Mouse (Mus musculus) gastrocnemius, postnatal 36 days (tissue): ENCODE data around the gene Map4k2. TPM values are rescaled to one million over a fixed set of nuclear protein-coding genes. Genes with fewer than 3 reads are reported as not detected.
A peak's percentile ranks its signal among the peaks of the same experiment; 100 is the strongest.

Source experiments
- DNase-seq, 2 experiments: peaks; one replicate each; pipeline ENCODE4 v3.0.0; 2022
- intact Hi-C: fragments of 180-260 bp; cut with DNase I; formaldehyde crosslinking; loops from one replicate; pipeline ENCODE4 v1.15.1; 2025
- total RNA-seq, 2 experiments: library from RNA; stranded (reverse); gene quantifications; 2 replicates each; pipeline ENCODE4 v1.2.3; 2021

Map4k2 gene
- total RNA-seq, 2 experiments from 2014 or later = 10.4 to 12.6 TPM

- intact Hi-C loops = no loop called here
- DNase-seq = no peak
Measured at GRCm38 (mm10) chr19:6342276-6342933, 1.5 kb downstream of the Map4k2 start.

DNA sequence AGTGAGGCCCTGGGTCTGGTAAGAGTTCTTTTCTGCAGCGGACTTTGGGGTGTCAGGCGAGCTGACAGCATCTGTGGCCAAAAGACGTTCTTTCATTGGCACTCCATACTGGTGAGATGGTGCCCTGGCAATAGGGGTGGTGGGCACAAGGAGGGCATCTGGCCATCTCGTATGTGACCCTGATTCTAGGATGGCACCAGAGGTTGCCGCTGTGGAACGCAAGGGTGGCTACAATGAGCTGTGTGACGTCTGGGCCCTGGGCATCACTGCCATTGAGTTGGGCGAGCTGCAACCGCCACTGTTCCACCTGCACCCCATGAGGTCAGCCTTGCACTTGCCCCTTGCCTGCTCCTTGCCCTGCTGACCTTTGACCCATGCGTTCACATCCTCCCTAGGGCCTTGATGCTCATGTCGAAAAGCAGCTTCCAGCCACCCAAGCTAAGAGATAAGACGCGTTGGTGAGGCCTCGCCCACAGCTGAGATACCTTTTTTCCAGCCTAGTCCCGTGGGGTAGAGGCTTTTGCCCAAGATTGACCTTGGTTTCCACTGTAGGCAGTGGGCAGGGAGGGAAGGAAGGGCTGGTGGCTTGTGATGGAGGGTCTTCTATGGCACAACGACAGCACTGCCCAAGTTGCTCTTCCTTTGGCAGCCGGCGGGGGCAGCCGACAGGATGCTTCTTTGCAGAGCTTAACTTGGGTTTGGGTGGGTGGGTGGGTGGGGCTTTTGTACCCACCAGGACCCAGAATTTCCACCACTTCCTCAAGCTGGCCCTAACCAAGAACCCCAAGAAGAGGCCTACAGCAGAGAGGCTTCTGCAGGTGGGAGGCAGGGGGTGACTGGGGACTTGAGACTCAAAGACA lies 2.4 kb downstream of the Map4k2 start:
- intact Hi-C loops = no loop called here
- DNase-seq = no peak

DNA sequence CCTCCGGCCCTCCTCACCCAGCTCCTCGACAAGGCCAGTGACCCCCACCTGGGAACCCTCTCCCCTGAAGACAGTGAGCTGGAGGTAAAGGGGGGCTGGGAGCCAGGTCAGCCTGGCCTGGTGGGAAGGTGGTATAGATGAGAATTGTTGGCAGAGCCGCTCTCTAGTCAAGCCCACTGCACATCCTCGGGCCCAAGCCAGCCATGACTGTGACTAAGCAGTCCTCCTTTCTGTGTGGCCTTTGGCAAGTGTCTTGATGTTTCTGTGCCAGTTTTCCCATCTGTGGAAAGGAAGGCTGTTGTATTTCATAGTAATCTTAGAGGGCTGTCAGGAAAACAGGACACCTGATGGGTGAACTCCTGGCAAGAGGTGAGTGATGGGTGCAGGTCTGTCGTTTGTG lies 3.1 kb downstream of the Map4k2 start:
- intact Hi-C loops = no loop called here
- no peak for DNase-seq

DNA sequence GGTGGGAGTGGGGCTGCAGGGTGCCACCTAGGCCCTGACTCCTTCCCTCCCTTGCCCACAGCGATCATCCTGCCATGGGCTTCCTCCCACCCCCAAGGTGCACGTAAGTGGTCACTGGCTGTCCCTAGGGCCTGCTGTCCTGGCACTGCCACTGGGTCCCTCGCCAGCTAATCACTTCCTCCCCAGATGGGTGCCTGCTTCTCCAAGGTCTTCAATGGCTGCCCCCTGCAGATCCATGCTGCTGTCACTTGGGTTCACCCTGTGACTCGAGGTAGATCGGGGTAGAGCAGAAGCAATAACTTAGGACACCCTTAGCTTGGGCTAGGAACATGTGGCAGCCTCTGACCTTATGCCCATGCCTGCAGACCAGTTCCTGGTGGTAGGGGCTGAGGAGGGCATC lies 5.1 kb downstream of the Map4k2 start:
- no peak for DNase-seq
- intact Hi-C loops = no loop called here

- no peak for DNase-seq
- intact Hi-C loops = no loop called here
Measured at GRCm38 (mm10) chr19:6346661-6347060, 5.7 kb downstream of the Map4k2 start.

GRCm38 (mm10) chr19:6347615-6348014 lies 6.7 kb downstream of the Map4k2 start:
- intact Hi-C loops = no loop called here
- DNase-seq = no peak

DNA sequence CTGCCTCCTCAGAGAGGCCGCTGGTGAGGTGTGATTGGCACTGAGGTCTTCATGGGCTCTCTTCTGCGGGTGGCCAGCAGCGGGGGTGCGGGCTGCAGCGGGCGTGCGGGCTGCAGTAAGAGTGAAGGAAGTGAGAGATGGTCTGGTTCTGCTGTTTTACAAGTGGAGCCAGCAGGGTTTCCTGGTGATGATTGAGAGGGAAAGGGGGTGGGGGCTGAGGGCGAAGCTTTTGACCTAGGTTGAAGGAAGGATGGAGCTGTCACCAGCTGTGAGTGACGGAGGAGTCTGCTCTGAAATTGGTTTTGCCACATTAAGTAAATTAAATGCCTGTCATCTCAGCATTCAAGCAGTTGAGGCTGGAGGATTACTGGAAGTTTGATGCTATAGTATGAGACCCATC lies 7.8 kb downstream of the Map4k2 start:
- DNase-seq = no peak
- intact Hi-C loops = no loop called here

DNA sequence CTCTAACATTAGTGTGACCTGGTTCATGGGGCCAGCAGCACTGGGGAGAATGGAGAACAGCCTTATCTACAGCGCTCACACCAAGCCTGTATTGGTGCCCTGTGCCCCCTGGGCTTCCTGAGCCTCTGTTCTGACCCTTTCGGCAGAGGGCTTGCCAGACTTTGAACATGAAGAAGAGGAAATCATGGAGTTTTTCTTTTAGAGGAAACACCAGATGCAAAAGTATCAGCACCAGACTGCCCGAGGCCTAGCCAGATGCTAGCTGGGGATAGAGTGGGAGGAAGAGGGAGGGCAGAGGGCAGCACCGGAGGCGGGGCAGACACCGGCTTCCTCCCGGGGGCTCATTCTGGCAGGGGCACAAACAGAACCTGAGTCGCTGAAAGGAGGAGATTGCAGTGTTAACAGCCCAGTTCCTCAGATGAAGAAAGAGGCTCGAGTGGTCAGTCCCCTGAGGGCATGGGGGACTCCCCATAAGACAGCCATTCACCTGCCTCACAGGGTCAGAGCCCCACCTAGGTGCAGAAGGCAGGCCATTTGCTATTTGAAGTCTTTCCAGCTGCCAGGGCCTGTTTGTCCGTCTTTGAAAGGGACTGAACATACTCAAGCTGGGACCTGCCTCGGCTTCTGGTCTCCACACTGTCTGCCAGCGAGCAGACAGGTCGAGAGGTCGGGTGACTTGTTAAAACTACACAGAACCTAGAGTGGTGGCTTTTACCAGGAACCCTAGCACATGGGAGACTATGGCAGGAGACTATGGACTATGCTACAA lies 8.5 kb downstream of the Map4k2 start:
- DNase-seq = no peak
- intact Hi-C loops = no loop called here

- intact Hi-C loops = no loop called here
- no peak for DNase-seq
Measured at GRCm38 (mm10) chr19:6351431-6352106, 10.6 kb downstream of the Map4k2 start.

GRCm38 (mm10) chr19:6352107-6352505 lies 11.2 kb downstream of the Map4k2 start:
- intact Hi-C loops = no loop called here
- no peak for DNase-seq

DNA sequence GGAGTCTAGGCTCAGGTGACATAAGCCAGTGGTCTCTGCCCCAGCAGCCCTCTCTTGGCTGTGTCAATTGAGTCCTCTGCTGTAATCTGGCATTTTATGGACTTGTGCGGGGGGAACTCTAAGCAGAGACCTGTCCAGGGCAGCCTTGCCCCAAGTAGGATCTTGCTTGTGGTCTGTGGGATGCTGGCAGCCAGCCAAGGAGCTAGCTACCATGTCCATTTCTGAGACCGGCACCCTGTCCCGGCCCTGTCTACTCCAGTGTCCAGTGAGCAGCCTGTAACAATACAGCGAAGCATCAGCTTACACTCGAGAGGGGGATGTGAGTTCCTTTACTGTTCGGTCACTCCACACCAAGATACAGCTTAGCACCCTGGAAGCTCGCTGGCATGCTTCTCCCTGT lies 13.1 kb downstream of the Map4k2 start:
- intact Hi-C loops = no loop called here
- no peak for DNase-seq

GRCm38 (mm10) chr19:6361291-6361690 lies 20.4 kb downstream of the Map4k2 start:
- no peak for DNase-seq
- intact Hi-C loops = no loop called here

GRCm38 (mm10) chr19:6363091-6363410 lies 22.1 kb downstream of the Map4k2 start:
- no peak for DNase-seq
- intact Hi-C loops = no loop called here

- intact Hi-C loops = no loop called here
- DNase-seq = peak; percentile 99
Measured at GRCm38 (mm10) chr19:6363411-6364240, 22.7 kb downstream of the Map4k2 start, which contains the start of gene Sf1. Sf1 (plus strand) TSS chr19:6363690.

DNA sequence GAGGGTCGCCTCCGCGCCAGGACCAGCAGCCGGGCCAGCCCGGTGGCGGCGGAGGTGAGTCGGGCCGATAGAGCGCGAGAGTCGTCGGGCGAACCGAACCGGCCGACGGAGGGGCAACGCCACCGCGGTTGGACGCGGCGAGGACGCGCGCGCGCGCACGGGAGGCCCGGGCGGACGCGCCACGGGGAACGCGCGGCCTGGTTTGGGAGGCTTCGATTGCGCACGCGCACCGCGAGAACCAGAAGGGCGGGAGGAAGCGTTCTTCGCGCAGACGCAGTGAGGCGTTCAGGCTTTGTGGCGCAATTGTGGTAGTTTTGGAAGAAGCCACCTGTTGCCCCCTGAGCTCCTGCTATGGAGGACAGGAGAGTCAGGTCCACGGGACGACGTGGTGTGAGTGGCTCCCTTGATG lies 23.4 kb downstream of the Map4k2 start:
- DNase-seq = peak; percentile 88 to 89
- intact Hi-C loops = no loop called here

DNA sequence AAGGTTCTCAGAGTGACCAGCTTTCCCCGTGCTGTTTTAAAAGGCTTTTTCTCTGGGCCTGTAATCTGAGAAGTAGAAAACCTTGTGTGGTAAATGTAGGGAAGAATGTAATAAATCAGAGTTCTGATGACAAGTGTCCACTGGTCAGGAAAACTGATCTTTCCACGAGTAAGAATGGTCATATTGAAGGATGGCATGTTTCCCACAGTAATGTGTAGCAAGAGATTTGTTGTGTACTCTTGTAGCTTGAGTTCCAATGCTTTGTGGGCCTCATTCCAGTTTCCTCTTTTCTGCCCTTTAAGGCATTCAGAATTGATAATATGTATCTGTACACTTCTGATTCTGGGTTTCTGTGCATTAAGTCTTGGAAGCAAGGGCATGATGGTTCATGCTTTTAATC lies 23.9 kb downstream of the Map4k2 start:
- intact Hi-C loops = no loop called here
- no peak for DNase-seq

- no peak for DNase-seq
- intact Hi-C loops = no loop called here
Measured at GRCm38 (mm10) chr19:6370175-6370574, 29.2 kb downstream of the Map4k2 start.

- intact Hi-C loops = no loop called here
- DNase-seq = no peak
Measured at GRCm38 (mm10) chr19:6372433-6372832, 31.5 kb downstream of the Map4k2 start.

DNA sequence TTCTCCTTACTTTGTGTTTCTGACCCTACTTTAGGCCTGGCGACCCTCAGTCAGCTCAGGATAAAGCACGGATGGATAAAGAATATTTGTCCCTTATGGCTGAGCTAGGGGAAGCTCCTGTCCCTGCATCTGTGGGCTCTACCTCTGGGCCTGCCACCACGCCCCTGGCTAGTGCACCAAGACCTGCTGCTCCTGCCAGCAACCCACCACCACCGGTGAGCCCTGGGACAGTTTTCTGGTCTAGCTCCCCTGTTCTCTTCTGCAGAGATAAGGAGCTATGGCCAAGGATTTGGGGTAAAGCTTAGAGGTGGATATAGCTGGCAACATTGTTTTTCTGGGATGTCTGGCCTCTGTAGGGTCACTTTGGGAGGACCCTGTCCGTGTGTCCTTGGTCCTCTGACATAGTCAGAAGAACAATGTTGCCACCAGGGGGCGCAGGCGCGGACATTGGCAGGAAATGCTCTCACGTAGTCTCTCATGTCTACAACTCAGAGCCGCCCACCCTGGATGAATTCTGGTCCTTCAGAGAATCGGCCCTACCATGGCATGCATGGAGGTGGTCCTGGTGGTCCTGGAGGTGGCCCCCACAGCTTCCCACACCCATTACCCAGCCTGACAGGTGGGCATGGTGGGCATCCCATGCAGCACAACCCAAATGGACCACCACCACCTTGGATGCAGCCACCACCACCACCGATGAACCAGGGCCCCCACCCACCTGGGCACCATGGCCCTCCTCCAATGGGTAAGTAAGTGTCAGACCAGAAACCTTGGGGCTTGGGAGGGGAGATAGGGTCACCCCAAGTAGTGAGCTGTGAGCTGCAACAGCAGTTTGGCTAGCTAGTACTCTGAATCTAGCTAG lies 32.8 kb downstream of the Map4k2 start:
- intact Hi-C loops = no loop called here
- DNase-seq = peak; percentile 81 to 85
